Mouse (Mus musculus) large intestine, adult 2 months (tissue): ENCODE data around the gene Itga5. TPM values are rescaled to one million over a fixed set of nuclear protein-coding genes. Genes with fewer than 3 reads are reported as not detected.
"Not testable (repeated sequence)": the region's sequence is repeated elsewhere in the genome, so short reads cannot be mapped to it uniquely, and the experiment has no call there.

Experiments used
- DNase-seq: peaks from one replicate; pipeline ENCODE4 v3.0.0-alpha.2; 2012; ENCODE audit warnings: low read depth, low spot score
- WGBS: fragments of 180-500 bp; shearing (Covaris S2); methylation state at CpG from one replicate; pipeline ENCODE4 v1.1.7; 2018; 5-methylcytosine and 5-hydroxymethylcytosine counted together
- polyA plus RNA-seq: library from polyadenylated mRNA; depleted of rRNA; stranded (reverse); fragments of >200 nt; gene quantifications from 2 replicates; pipeline ENCODE4 v1.2.3, GENCODE M21; 2012; rRNA removed

Gene Itga5
- polyA plus RNA-seq = 20.5 and 27.0 TPM in 2 replicates

DNA sequence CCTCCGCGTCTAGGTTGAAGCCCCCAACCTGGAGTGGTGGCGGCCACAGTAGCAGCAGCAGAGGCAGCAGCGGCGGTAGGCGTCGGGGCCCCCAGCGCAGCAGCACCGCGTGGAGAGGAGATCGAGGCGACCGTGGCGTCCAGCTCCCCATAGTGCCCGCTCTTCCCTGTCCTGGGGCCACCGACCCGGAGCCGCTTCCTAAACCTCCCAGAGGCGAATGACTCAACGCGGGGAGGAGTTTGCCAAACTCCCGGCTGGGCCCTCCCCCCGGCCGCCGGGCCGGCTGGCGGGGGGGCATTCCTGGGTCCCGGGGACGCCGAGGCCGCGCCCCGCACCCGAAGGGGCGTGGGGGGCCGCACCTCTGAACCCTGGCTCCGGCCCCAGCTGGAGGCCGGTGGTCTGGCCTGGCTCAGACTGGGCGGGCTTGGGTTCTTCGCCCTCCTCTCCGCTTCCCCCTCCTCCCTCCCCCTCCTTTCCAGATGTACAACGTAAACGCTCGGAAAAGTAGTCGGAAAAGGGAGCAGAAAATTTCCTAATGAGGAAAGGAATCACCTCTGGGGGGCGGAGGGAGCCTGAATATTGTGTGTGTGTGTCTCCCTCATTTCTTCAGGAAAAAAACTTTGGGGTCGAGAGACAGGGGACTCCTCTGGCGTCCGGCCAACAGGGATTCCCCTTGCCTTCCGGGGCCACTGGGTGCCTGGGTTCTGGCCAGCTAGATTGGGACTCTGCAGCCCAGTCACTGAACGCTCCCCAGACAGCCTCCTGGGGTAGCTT, at the start of gene Itga5:
Gene Itga5 (minus strand): TSS at position 388 of the 774 bp plus-strand sequence.
- WGBS = under 1% methylated on average over 49 of the region's 51 CpGs
- DNase-seq = no peak

DNA sequence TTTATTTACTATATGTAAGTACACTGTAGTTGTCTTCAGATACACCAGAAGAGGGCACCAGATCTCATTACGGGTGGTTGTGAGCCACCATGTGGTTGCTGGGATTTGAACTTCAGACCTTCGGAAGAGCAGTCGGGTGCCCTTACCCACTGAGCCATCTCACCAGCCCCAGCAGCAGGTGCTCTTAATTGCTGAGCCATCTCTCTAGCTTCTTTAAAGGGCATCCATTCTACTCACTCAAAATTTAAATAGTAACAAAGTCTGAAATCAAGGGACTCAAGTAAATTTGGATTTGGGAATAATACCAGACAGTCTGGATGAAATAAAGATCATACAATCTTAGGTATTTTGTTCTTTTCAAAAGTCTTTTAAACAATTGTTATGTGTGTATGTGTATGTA, 39.0 kb upstream of the Itga5 start:
- DNase-seq = not testable (repeated sequence)
- 86% methylated on average over 3 of the region's 3 CpGs for WGBS

DNA sequence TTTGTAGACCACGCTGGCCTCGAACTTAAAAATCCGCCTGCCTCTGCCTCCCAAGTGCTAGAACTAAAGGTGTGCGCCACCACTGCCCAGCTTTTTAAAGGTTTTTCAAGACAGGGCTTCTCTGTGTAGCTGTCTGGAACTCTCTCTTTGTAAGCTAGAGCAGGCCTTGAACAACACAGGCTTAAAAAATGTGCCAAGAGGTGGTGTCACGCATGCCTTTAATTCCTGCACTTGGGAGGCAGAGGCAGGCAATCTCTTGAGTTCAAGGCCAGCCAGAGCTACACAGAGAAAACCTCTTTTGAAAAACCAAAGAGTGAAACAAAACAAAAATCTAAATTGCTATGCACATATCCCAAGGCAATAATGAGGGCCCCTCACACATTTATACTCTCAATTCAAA, 34.8 kb upstream of the Itga5 start:
- WGBS = 91% methylated on average over 5 of the region's 5 CpGs
- DNase-seq = no peak

DNA sequence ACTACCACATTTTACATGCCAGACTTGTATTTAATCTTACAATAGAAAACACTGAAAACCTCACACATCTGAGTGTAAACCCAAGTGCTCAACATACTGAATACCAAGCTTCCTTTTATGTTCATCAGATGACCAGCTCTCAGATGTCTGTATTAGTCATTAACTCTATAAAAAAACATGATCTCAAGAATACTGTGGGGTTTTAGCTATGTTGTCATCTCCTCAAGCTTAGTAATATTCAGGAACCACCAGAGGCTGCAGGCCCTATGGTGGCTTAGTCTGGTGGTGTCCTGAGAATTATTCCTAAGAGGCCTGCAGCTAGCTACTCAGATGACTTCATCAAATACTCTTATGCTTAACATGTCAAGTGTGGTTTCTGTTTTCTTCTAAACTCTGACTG, 27.0 kb upstream of the Itga5 start:
- DNase-seq = no peak

DNA sequence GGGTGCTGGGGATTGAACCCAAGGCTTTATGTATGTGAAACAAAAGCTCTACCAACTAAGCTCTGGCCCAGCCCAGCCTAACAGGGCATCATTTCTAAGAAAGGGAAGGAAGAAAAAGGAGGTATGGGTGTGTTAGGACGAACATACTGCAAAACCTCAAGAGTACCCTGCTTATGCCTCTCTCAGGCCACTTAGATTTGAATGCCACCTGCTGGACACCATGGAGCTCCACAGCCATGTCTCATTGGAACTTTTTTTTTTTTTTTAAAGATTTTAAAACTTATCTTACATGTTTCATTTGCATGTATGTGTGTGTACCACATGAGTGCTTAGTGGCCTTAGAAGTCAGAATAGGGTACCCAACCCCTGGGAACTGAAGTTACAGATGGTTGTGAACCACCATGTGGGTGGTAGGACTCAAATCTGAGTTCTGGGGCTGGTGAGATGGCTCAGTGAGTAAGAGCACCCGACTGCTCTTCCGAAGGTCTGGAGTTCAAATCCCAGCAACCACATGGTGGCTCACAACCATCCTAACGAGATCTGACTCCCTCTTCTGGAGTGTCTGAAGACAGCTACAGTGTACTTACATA, 22.1 kb upstream of the Itga5 start:
- DNase-seq = no peak
- WGBS = 45% methylated on average over 4 of the region's 4 CpGs

DNA sequence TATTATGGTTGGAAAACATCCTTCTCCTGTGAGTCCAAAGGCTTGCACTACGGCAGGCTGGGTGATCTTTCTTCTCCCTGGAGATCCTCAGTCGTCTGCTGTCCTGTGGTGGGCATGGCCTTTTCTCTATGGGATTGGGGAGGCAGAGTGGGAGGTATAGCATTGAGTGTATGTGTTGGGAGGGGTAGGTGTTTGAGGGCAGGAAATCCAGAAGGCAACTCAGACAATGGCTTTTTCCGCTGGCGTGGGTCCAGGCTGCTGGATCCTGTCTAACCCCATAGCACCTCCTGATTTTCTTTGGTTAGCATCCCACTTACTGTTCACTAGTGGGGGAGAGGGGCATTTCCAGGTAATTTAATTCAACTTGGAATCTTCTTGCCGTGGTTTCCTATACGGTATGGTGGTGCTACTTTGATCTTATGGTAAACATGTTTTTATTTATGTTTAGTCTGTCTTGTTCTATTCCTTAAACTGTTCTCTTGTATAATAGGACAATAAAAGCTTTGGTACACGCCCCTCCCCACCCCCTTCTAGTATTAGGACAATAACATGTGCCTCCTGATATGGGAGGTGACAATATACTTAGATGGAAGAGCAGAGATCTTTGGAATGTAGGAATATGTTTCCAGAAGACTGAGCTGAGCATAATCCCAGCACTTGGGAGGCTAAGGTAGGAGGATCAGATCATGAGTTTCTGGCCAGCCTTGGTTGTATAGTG, 17.4 kb upstream of the Itga5 start:
- 53% methylated on average over 7 of the region's 7 CpGs for WGBS
- no peak for DNase-seq

DNA sequence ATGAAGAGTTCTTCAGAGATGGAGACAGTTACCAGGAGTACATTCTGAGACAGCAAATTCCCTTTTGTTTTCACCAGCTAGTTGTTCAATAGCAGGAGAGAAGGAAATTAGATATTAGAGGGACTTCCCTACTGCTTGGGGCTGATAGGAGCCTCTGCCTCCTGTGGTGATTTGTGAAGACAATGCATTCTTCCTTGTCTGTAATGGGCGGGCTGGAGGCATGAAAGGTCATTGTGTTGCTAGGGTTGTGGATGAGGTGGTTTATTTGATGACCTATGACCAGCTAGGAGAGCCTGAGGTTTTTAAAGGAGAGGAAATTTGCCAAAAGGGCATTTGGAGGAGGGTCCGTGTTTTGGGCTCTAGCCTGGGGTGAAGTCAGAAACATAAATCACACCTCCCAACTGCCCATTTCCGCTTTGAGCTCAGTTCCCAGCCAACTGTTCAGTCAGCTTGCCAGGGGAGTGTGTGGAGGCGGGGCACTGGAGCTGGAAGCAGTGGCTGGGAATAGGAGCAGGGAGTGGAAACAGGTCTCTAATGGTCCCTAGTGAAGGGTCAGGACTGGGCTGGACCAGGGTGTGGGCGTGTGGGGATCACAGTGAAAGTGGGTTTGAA, 16.3 kb upstream of the Itga5 start:
- 12% methylated on average over 5 of the region's 5 CpGs for WGBS
- DNase-seq = no peak

DNA sequence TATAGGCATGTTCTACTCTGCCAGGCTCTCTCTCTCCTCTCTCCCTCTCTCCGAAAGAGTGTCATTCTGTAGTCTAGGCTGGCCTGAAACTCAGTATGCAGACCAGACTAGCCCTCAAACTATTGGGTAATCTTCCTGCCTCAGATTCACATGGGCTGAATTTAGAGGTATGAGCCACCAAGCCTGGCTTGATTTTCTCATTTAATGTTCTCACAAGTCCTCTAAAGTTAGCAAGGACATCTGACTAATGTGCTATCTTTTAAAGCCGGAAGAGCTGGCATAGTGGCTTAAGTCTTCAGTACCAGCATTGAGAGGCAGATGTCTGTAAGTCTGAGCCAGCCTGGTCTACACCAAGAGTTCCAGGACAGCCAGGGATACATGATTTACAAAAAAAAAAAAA, 15.5 kb upstream of the Itga5 start:
- no peak for DNase-seq
- WGBS = 85% methylated on average over 2 of the region's 2 CpGs

DNA sequence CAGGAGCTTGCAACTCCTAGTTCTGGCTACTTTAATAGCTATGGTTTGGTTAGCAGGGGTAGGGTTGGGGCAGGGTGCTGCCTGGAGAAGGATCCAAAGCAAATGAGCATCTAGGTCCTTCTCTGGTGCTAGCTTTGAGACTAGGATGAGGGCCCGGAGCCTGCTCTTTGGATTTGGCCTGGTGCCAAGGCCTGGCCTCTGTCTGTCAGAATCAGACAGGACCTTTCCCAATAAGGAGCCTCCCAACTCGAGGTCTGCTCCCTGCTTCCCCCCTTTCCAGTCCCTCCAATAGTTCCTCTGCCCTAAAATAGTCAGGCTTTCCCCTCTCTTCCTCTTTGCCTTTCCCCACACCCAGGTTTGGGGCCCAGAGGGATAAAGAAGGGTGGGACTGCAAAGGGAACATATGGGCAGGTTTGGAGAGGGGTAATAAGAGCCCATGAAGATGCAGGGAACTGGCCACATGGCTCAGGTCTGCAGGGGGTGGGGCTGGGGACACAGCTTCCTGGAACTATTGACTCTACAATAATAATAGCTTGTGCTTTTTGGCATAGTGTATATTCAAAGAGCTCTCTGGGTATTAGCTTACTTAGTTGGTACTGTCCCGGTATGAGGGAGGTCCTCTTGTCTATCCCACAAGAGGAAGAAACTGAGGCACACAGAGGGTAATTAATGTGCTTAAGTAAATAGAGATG, 12.2 kb upstream of the Itga5 start:
- no peak for DNase-seq
- WGBS = 26% methylated on average over 3 of the region's 3 CpGs

DNA sequence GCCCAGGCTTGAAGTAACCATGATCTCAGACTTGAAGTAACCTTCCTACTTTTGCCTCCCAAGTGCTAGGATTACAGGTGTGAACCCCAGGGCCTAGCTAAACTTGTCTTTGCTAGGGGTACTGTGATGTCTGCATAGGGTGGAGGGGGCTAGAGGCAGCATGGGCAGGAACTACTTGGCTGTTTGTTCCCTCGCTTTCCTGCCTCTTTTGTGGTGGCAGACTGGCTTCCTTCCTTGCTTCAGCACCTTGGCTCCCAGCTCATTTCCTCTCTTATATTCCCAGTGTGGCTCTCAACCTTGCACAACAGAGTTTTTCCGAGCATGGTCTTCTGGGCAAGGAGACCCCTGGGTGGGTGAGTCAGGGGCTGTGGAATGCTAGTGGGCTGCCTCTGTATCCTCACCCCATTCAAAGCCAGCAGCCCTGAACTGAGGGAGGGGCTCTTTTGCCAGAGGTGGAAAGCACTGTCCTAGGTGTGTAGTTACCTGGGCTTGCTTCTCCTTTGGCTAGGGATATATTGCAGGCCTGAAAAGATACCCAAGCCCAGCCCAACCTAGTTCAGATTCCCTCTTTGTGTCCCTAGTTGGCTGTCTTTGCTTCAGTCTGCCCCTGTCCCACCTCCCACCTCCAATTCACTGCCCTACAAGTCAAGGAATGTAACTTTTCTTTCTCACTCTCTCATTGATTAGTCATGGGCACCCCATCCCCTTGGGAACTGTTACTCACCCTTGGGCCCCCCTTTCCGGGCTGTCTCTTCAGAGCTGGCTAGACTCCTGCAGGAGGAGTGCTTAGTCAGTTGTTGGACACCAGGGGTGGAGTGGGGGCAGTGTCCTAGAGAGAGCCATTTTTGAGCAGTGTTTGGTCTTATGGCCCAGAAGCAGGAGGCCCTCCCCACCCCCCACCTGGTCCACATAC, 11.4 kb upstream of the Itga5 start:
- WGBS = 74% methylated on average over 3 of the region's 3 CpGs
- no peak for DNase-seq

DNA sequence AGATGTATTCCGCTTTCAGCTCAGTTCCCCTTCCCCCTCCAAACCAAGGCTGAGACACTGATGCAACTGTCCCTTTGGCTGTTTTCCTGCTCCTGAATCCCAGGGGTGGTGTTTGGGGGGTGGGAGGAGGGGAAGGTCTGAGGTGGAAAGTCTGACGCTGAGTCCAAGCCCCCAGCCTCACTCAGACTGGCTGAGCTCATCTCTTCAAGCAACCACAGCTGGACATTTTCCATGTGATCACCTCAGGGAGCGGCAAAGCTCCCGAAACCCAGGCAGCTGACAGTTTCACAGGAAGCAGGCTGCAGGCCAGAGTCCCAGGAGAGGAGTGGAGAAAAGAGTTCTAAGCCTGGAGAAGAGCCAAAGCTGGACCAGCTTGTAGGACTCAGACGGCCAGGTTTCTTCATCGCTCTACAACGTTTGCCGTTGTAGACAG, 10.3 kb upstream of the Itga5 start:
- WGBS = 57% methylated on average over 8 of the region's 8 CpGs
- DNase-seq = no peak

DNA sequence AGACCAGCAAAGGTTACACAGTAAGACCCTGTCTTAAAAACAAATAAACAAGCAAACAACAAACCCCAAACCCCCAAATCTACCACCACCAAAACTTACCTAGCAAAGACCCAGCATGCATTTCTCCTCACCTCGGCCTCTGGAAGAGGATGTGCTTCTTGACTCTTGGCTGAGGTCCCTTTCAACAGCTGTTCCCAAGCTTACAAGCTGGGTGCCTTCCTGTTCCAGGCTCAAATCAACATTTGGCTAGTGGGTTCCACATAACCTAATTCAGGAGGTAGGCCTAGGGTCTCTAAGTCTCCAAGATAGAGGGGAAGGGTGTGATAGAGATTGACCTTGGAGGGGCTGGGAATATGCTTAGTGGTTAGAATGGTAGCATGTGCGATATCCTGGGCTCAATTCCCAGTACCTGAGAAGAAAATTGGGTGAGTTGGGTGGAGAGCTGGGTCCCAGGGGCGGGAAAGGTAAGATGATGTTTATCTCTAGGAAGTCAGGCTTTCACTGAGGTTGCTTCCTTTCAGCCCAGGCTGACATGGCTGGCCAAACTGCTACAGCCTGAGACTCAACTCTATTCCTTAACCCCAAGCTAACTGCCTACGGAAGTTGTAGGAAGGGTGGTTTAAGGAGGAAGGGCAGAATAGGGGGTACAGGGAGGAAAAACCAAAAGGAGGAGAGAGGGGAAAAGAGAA, 8.7 kb upstream of the Itga5 start:
- no peak for DNase-seq
- 82% methylated on average over 4 of the region's 4 CpGs for WGBS

DNA sequence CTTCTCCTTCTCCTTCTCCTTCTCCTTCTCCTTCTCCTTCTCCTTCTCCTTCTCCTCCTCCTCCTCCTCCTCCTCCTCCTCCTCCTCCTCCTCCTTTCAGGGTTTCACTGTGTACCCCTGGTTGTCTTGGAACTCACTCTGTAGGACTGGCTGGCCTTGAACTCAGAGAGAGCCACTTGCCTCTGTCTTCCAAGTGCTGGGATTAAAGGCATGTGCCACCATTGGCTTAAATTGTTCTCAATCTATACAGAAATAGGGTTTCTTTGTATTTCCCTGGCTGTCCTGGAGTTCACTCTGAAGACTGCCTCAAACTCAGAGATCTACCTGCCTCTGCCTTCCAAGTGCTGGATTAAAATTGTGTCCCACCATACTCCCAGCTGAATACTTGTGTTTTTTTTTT, 5.9 kb upstream of the Itga5 start:
- DNase-seq = no peak

DNA sequence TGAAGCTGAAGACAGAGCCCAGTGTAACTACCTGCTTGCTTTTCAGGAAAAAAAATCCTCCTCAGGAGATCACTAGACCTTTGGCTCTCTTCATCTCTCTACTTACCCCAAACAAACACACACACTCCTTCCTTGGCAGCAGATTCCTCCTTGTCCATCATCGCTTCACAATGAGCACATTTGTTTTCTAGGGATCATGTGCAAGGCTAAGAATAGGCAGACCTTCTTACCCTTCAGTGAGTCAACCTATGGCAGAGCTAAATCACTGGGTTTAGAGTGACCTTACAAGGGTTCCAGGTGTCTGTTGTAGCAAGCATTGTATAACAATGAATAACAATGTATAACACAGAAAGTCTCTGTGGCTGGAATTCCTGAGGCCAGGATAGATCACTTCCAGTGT, 5.2 kb upstream of the Itga5 start:
- WGBS = 53% methylated on average over 1 of the region's 1 CpGs
- no peak for DNase-seq

DNA sequence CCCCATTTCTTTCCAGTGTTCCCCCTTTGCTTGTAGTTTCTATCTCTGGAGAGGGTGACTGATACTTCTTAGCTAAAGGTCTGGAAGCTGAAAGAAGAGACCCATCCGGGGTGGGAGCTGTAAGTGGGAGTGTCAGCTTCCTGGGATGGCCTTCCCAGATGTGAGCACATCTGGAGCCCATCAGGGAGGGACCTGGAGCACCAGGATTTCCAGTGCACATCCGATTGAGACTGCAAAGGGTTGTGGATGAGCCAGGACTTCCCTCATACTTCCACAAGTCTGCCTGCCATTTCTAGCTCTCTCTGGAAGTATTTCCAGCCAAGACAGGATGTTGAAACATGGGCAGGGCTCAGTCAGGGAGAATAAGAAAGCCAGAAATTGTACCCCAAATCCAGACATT, 4.6 kb upstream of the Itga5 start:
- no peak for DNase-seq

DNA sequence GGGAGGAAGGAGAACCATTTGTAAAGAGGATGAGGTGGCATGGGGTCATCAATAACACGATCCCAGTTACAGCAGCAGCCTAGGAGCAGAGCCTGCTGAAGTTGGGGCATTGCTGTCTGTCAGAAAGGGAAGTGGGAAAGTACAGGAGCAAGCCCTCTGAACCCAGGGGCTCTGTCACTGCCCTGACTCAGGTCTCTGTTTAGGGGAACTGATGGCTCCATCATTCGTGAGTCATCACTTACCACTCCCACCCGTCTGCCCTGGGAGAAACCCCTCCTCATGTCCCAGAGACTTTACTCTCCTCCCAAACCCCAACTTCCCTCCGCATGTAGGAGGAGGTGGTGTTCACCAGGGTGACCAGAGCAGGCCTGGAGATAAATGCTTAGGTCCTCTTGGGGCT, 3.9 kb upstream of the Itga5 start:
- 49% methylated on average over 4 of the region's 4 CpGs for WGBS
- DNase-seq = no peak

More for the DNA sequence above, 4.6 kb upstream of the Itga5 start:
- 17% methylated on average over 2 of the region's 2 CpGs for WGBS

DNA sequence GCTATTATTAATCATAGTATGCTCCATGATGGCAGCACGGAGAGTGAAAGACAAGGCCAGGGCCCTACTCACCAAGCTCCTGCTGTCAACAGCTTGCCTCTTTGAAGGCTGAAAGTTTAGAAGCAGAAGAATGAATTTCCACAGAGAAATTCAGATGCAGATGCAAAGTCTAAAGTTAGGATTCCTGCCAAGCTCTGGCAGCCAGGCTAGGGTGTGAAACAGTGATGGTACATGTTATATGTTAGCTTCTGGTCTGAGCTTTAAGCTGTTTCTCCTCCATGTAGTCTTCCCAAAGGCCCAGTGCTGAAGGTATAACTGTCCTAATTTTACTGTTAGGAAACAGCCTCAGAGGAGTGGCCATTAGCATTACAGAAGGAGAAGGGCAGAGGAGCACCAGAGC, 2.6 kb upstream of the Itga5 start:
- DNase-seq = no peak
- WGBS = 86% methylated on average over 1 of the region's 1 CpGs

DNA sequence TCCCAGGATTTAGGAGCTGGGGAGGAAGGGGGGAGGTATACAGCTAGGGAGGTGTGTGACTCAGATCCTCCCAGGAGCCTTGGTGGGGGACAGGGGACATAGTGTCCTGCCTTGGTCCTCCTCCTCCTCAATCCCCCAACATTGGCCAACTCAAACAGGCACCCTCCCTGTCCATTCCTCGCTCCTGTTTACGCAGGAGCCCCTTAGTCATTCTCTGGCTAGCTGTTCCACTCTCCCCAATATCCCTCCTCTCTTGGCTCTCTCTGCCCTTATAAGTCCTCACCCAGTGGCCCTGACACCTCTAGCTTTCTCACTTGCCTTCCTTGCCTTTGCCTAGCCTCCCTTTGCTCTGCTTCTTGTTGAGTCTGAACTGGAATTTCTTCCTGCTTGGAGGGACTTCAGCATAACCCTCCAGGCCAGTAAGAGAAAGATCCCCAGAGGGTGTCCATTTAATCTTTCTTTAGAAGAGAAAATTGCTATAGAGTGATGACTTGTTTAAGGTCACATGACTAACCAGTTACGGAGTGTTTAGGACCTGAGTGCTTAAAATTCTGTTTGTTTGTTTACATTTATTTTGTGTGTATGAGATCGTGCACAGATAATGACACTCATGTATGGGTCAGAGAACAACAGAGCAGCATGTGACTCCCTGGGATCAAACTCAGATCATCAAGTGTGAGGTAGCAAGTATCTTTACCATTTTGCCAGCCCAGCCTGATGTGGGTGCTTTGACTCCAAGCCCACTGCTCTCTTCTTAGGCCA, 1.8 kb upstream of the Itga5 start:
- no peak for DNase-seq
- WGBS = 67% methylated on average over 4 of the region's 4 CpGs
